Comparison of ENCODE assay signal across 8 mouse cellular contexts in genomic region chr9:47856311-47856710, GRCm38 (mm10).
DNase-seq lines count a peak whose midpoint lies in the region; ATAC-seq and TF ChIP-seq lines count a peak whose summit lies in the region.

No protein-coding gene starts in this region.

- H3K36me3 ChIP-seq in embryonic facial prominence, embryonic 11.5 days (replicated peaks; ENCODE audit: control insufficient read depth, insufficient read depth, low read depth, low read length): no peaks in the 10 kb centered on the region
- peaks cover 12% of the 10 kb centered on the region for H3K36me3 ChIP-seq in embryonic facial prominence, embryonic 10.5 days (replicated peaks)
- H3K36me3 ChIP-seq in liver, embryonic 14.5 days (replicated peaks; ENCODE audit: control insufficient read depth, insufficient read depth, low read depth): no peaks in the 10 kb centered on the region
- H3K36me3 ChIP-seq in heart, embryonic 12.5 days: no peaks in the 10 kb centered on the region

- 85% methylated on average over 8 of the region's 8 CpGs for WGBS in embryonic facial prominence, embryonic 11.5 days
- 88% methylated on average over 8 of the region's 8 CpGs for WGBS in embryonic facial prominence, embryonic 10.5 days
- WGBS in liver, embryonic 14.5 days (ENCODE audit: insufficient replicate concordance): 65% methylated on average over 8 of the region's 8 CpGs
- 76% methylated on average over 8 of the region's 8 CpGs for WGBS in heart, embryonic 12.5 days

- TF ChIP-seq CTCF in liver, embryonic 14.5 days (IDR thresholded peaks at IDR 0.05; ENCODE audit: low read depth): peak; percentile 59

- H3K27ac ChIP-seq in embryonic facial prominence, embryonic 11.5 days (replicated peaks; ENCODE audit: low read depth, low read length): no peak overlapping the region
- no peak overlapping the region for H3K27ac ChIP-seq in embryonic facial prominence, embryonic 10.5 days (replicated peaks)
- H3K27ac ChIP-seq in liver, embryonic 14.5 days: no peak overlapping the region
- H3K27ac ChIP-seq in heart, embryonic 12.5 days (ENCODE audit: poor library complexity, severe bottlenecking): no peak overlapping the region

- no peaks in the 10 kb centered on the region for H3K4me1 ChIP-seq in embryonic facial prominence, embryonic 11.5 days (ENCODE audit: control insufficient read depth, insufficient read depth, low read length)
- peaks cover 24% of the 10 kb centered on the region for H3K4me1 ChIP-seq in embryonic facial prominence, embryonic 10.5 days
- H3K4me1 ChIP-seq in liver, embryonic 14.5 days (replicated peaks; ENCODE audit: control insufficient read depth in 2 of 2, insufficient read depth in 2 of 2, low read length in 1 of 2): no peaks in the 10 kb centered on the region
- peaks cover under 1% of the 10 kb centered on the region; the same call in 1 of the 2 replicates for H3K4me1 ChIP-seq in heart, embryonic 12.5 days (replicated peaks)

- no peak overlapping the region for H3K9ac ChIP-seq in embryonic facial prominence, embryonic 11.5 days (replicated peaks; ENCODE audit: low read length)
- H3K9ac ChIP-seq in liver, embryonic 14.5 days (replicated peaks): no peak overlapping the region
- no peak overlapping the region for H3K9ac ChIP-seq in heart, embryonic 12.5 days

- H3K4me2 ChIP-seq in embryonic facial prominence, embryonic 11.5 days (ENCODE audit: low read depth, low read length): no peak overlapping the region
- H3K4me2 ChIP-seq in liver, embryonic 14.5 days (ENCODE audit: low read depth): no peak overlapping the region
- no peak overlapping the region for H3K4me2 ChIP-seq in heart, embryonic 12.5 days

- peak; percentile 48 for DNase-seq in embryonic facial prominence, embryonic 11.5 days (ENCODE audit: low spot score)
- no peak for DNase-seq in embryonic facial prominence, embryonic 10.5 days (ENCODE audit: low spot score)
- DNase-seq in liver, embryonic 14.5 days (ENCODE audit: low read depth in 3 of 3, low spot score in 3 of 3): peak in 1 of 3 experiments; percentile 2
- DNase-seq in liver: no peak
- peak; percentile 27 for DNase-seq in NIH3T3 (ENCODE audit: low read depth)
- DNase-seq in lung, postnatal 14 days: peak; percentile 50

- no peaks in the 10 kb centered on the region for H3K27me3 ChIP-seq in embryonic facial prominence, embryonic 11.5 days (ENCODE audit: control insufficient read depth, insufficient read depth, low read length)
- H3K27me3 ChIP-seq in embryonic facial prominence, embryonic 10.5 days (replicated peaks; ENCODE audit: low read depth, poor library complexity, severe bottlenecking): no peaks in the 10 kb centered on the region
- no peaks in the 10 kb centered on the region for H3K27me3 ChIP-seq in liver, embryonic 14.5 days (ENCODE audit: control insufficient read depth, insufficient read depth, low read length)
- no peaks in the 10 kb centered on the region for H3K27me3 ChIP-seq in heart, embryonic 12.5 days (replicated peaks)

- H3K4me3 ChIP-seq in embryonic facial prominence, embryonic 11.5 days (ENCODE audit: low read depth, low read length): no peak overlapping the region
- H3K4me3 ChIP-seq in embryonic facial prominence, embryonic 10.5 days: no peak overlapping the region
- H3K4me3 ChIP-seq in liver, embryonic 14.5 days (ENCODE audit: insufficient read depth in 1 of 2, low read depth in 2 of 2, low read length in 2 of 2): no peak overlapping the region
- no peak overlapping the region for H3K4me3 ChIP-seq in heart, embryonic 12.5 days

- no peaks in the 10 kb centered on the region for H3K9me3 ChIP-seq in embryonic facial prominence, embryonic 11.5 days (replicated peaks; ENCODE audit: control insufficient read depth, low read length)
- no peaks in the 10 kb centered on the region for H3K9me3 ChIP-seq in embryonic facial prominence, embryonic 10.5 days
- H3K9me3 ChIP-seq in liver, embryonic 14.5 days (ENCODE audit: control insufficient read depth, low read length): no peaks in the 10 kb centered on the region
- no peaks in the 10 kb centered on the region for H3K9me3 ChIP-seq in heart, embryonic 12.5 days (replicated peaks)

- no peak for ATAC-seq in embryonic facial prominence, embryonic 11.5 days (replicated peaks; ENCODE audit: insufficient number of reproducible peaks, low FRiP score, low TSS enrichment, low read depth)
- no peak for ATAC-seq in liver, embryonic 14.5 days (ENCODE audit: insufficient read depth)
- ATAC-seq in frontal cortex, adult (ENCODE audit: low TSS enrichment): no peak
- ATAC-seq in heart, embryonic 12.5 days (ENCODE audit: insufficient number of reproducible peaks, low FRiP score): no peak

- no peak for TF ChIP-seq EP300 in liver, embryonic 14.5 days (IDR thresholded peaks at IDR 0.05; ENCODE audit: low read depth)

Comparison
In these comparisons a context has a peak if more than half of its experiments do, and no peak if none do; other contexts are left out.
1. DNase-seq: peak in embryonic facial prominence, embryonic 11.5 days (single experiment), NIH3T3 (single experiment) and lung, postnatal 14 days (single experiment); none in embryonic facial prominence, embryonic 10.5 days (single experiment) and liver (single experiment).